Mouse (Mus musculus): ENCODE results near the gene Vars2. TPM values are rescaled to one million over a fixed set of nuclear protein-coding genes. Genes with fewer than 3 reads are reported as not detected.

The Vars2 gene
- total and polyA plus RNA-seq, 3 experiments = 24.0 to 34.0 TPM; not detected in 1

GRCm38 (mm10) chr17:35689936-35690645 is 22.7 kb upstream of the Vars2 start:
- TF ChIP-seq MYB (IDR thresholded peaks at IDR 0.05; ENCODE audit: low read depth, low read length) (no peak), HCFC1 (IDR thresholded peaks at IDR 0.05; ENCODE audit: low read depth, low read length) (no peak), MAZ (IDR thresholded peaks at IDR 0.05; ENCODE audit: low read depth, low read length) (no peak), MAX (IDR thresholded peaks at IDR 0.05; ENCODE audit: low read length) (no peak), TAL1 (IDR thresholded peaks at IDR 0.05; ENCODE audit: low read length) (no peak), MYC (IDR thresholded peaks at IDR 0.05; ENCODE audit: low read depth, low read length) (no peak), EP300 (IDR thresholded peaks at IDR 0.05; ENCODE audit: low read depth in 1 of 2, low read length in 2 of 2) (no peak), NELFE (IDR thresholded peaks at IDR 0.05; ENCODE audit: low read depth, low read length) (no peak), BHLHE40 (IDR thresholded peaks at IDR 0.05; ENCODE audit: borderline replicate concordance, low read depth, low read length) (no peak), SIN3A (IDR thresholded peaks at IDR 0.05; ENCODE audit: low read length) (no peak)
- no peaks in the 10 kb centered on the region for H3K79me2 ChIP-seq (ENCODE audit: control insufficient read depth, insufficient read depth, low read length, poor library complexity)
- H3K9ac ChIP-seq (ENCODE audit: control insufficient read depth, low read depth, low read length, poor library complexity, severe bottlenecking) = no peak overlapping the region
- no peak for DNase-seq (ENCODE audit: low read depth, low spot score)
- H3K36me3 ChIP-seq (ENCODE audit: control insufficient read depth in 1 of 2, insufficient read depth in 2 of 2, low read length in 2 of 2) = no peaks in the 10 kb centered on the region
- no peaks in the 10 kb centered on the region for H3K9me3 ChIP-seq (replicated peaks; ENCODE audit: insufficient read depth, low read length)
- no peak overlapping the region for H3K4me3 ChIP-seq (ENCODE audit: control insufficient read depth in 1 of 2, insufficient read depth in 1 of 2, low read depth in 2 of 2, low read length in 2 of 2)
- H3K27ac ChIP-seq (ENCODE audit: control insufficient read depth, low read depth, low read length) = no peak overlapping the region
- no peaks in the 10 kb centered on the region for H3K4me1 ChIP-seq (ENCODE audit: control insufficient read depth in 1 of 2, insufficient read depth in 2 of 2, low read length in 2 of 2)
- H3K27me3 ChIP-seq (ENCODE audit: control insufficient read depth in 1 of 2, insufficient read depth in 2 of 2, low read length in 2 of 2) = no peaks in the 10 kb centered on the region

GRCm38 (mm10) chr17:35688347-35689175 is 21.2 kb upstream of the Vars2 start:
- Histone ChIP-seq H3K36me3 (ENCODE audit: control insufficient read depth in 1 of 2, insufficient read depth in 2 of 2, low read length in 2 of 2) (no peaks in the 10 kb centered on the region), H3K27me3 (ENCODE audit: control insufficient read depth in 1 of 2, insufficient read depth in 2 of 2, low read length in 2 of 2) (no peaks in the 10 kb centered on the region), H3K9me3 (replicated peaks; ENCODE audit: insufficient read depth, low read length) (no peaks in the 10 kb centered on the region), H3K4me1 (ENCODE audit: control insufficient read depth in 1 of 2, insufficient read depth in 2 of 2, low read length in 2 of 2) (no peaks in the 10 kb centered on the region), H3K79me2 (ENCODE audit: control insufficient read depth, insufficient read depth, low read length, poor library complexity) (no peaks in the 10 kb centered on the region), H3K9ac (ENCODE audit: control insufficient read depth, low read depth, low read length, poor library complexity, severe bottlenecking) (no peak overlapping the region), H3K27ac (ENCODE audit: control insufficient read depth, low read depth, low read length) (no peak overlapping the region), H3K4me3 (ENCODE audit: control insufficient read depth in 1 of 2, insufficient read depth in 1 of 2, low read depth in 2 of 2, low read length in 2 of 2) (no peak overlapping the region)
- TF ChIP-seq GATA1 (IDR thresholded peaks at IDR 0.05; ENCODE audit: low read depth, low read length) (no peak), MAFK (IDR thresholded peaks at IDR 0.05; ENCODE audit: borderline replicate concordance, low read depth, low read length) (no peak), CTCF (IDR thresholded peaks at IDR 0.05 in 2 of 3, conservative IDR thresholded peaks at IDR 0.05 in 1 of 3; ENCODE audit: control insufficient read depth in 1 of 3, insufficient read depth in 1 of 3, low read depth in 2 of 3, low read length in 3 of 3, poor library complexity in 1 of 3, severe bottlenecking in 1 of 3) (peak in 1 of 3 experiments; percentile 10; a peak in 1 of 6 replicates), USF1 (IDR thresholded peaks at IDR 0.05; ENCODE audit: low read depth, low read length) (no peak), BHLHE40 (IDR thresholded peaks at IDR 0.05; ENCODE audit: borderline replicate concordance, low read depth, low read length) (no peak), SMC3 (IDR thresholded peaks at IDR 0.05; ENCODE audit: low read depth, low read length) (0 out of 2 replicates have a peak, but pooled peaks have one; percentile 2), UBTF (IDR thresholded peaks at IDR 0.05; ENCODE audit: borderline replicate concordance, insufficient read depth, low read depth, low read length) (no peak), NRF1 (IDR thresholded peaks at IDR 0.05; ENCODE audit: insufficient read depth, low read depth, low read length, poor library complexity, severe bottlenecking) (no peak), JUND (IDR thresholded peaks at IDR 0.05; ENCODE audit: low read depth, low read length) (no peak)
- no peak for DNase-seq (ENCODE audit: low read depth, low spot score)

Measured in MEL (cell line).